Mouse (Mus musculus): Measurements from ENCODE around the gene Ctdspl.

DNA sequence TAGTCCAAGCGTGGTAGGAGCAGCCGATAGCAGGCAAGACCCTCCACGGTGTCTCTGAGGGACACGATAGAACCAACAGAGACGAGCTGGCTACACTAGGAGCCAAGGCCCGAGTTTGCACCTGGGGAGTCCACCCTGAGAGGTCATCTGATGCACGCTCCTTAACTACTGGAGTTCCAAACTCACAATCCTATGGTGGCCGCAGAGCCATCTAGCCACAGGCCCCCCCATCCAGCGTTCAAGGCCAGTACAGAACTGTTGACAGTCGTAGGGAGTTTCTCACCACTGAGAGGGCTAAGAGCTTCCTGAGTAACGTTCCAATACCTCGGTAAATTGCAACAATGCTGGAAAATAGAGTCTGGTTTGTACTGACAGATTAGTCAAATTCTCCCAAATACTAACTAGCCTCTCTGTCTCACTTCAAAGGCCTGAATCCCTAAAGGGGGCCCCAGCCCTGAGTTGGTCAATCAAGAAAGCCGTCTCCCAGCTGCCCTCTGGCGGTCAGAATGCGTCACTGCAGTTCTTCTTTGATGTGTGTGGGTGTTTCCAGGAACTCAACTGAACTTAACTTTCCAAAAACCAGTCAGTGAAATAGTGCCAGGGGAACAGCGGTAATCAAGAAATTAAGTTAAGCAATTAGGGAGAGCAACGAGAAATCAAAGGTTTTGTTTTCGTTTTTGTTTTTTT, 18.2 kb upstream of the Ctdspl start:
- TF ChIP-seq CTCF (IDR thresholded peaks at IDR 0.05; ENCODE audit: control insufficient read depth, insufficient read depth, low read length), result peak; percentile 81
- TF ChIP-seq POLR2A (IDR thresholded peaks at IDR 0.05; ENCODE audit: borderline replicate concordance, control insufficient read depth, low read depth, low read length), result no peak
